Mouse (Mus musculus): ENCODE results near the gene Scnm1.
"Not testable (repeated sequence)": the region's sequence is repeated elsewhere in the genome, so short reads cannot be mapped to it uniquely, and the experiment has no call there.

The Scnm1 gene

DNA sequence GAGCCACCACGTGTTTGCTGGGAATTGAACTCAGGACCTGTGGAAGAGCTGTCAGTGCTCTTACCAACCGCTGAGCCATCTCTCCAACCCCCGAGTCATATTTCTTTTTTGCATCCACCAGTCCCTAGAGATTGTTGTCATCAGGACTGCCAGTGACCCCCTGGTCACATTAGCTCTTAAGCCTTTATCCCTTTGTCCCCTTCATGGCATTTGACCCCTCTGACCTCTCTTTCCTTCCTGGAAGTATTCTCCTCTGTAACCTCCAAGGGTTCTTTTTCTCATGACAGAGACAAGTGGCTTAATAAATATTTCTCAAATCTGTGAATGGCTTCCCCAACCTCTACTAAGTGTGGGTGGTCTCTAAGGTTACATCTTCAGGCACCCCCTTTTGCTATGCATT, 14.1 kb upstream of the Scnm1 start:
- DNase-seq (ENCODE audit: low read depth): no peak

DNA sequence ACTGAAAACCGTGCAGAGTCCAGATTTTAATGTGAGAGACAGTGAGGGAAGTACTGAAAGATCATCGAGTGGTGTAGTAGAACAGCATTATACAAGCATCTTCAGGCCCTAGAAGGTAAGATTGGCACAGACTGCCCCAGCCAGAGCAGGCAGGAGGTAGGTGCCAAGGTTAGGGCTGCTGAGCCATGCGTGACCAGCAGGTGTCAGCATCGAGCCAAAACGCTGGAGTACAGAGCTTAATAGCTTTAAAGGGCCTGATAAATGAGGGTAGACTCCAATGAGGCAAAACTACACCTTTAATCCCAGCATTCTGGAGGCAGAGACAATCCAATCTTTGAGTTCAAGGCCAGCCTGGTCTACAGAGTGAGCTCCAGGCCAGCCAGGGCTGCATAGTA, 8.8 kb upstream of the Scnm1 start:
- DNase-seq (ENCODE audit: low read depth): peak; percentile 84

DNA sequence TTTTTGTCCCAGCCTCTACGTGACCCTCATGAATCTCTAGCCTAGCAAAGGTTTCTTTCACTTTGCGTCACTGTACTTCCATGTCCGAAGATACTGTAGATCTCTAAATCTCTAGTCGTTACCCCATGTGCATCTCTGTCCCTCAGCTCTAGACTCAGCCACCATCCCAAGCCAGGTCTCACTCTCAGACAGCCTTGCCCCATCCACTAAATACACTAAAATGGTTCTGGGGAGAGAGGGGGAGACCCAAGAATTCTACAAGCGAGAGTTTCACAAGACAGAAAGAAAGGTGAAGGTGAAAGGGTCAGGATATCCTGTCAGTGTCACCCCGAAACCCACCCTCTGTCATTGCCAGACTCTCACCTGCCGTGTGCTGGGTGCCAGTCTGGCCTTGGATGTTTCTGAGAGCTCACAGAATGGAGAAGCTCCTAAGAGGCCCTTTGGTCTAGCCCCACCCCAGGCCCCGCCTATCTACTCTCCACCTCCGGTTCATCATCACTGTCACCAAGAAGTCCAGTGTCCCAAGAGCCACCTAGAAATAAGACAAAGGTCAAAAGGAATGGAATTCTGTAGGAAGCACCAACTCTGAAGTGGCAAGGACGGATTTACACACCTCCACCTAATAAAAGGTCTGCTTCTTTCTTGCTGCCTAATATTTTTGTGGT, 8.3 kb upstream of the Scnm1 start, which contains the start of gene Tnfaip8l2:
TSS of gene Tnfaip8l2 (minus strand) at position 409 of the 665 bp plus-strand sequence.
- peak; percentile 85 for DNase-seq (ENCODE audit: low read depth)

DNA sequence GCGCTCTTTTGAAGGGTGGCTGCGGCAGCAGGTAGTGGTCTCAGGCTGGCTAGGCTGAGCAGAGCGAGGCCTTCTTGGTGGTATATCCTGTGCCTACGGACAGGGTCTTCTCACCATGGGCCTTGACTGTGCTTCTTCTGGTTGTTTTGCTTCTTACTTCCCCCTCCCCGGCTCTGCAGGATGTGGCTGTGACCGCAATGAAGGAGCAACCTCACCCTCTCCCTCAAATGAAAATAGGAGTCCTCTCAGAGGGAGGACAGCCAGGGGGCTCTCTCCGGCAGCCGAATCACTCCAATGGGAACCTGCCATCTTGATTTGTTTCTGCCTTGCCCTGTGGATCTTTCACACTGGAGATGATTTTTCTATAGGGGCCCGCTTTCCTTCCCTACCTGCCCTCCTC, 7.7 kb upstream of the Scnm1 start:
- peak; percentile 88 for DNase-seq (ENCODE audit: low read depth)

DNA sequence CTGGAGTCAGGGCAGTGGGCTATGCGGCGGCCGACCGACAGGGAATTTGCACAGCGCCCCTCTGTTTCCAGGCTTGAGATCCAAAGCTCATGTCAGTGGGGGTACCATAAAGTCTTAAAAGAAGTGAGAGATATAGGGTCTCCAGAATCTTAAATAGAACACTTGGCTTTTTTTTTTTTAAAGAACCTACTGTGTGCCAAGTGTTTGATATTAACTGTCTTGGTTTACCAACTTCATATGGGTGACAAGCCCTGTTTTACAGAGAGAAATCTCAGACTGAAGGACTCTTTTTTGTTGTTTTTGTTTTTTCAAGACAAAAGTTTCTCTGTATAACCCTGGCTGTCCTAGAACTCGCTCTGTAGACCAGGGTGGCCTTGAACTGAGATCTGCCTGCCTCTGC, 7.0 kb upstream of the Scnm1 start:
- no peak for DNase-seq (ENCODE audit: low read depth)

DNA sequence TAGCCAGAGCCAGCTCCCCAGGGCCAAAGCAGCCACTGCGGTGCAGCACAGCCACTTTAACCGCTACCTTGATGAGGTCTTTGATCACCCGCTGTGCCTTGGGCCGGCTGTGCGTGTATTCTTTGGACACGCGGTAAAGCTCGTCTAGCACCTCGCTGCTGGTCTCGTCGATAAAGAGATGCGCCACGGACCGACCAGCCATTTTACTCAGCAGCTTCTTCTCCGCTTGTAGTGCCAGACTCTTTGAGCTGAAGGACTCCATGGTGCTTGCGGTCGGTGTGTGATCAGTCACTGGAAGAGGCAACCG, 6.4 kb upstream of the Scnm1 start:
- no peak for DNase-seq (ENCODE audit: low read depth)

DNA sequence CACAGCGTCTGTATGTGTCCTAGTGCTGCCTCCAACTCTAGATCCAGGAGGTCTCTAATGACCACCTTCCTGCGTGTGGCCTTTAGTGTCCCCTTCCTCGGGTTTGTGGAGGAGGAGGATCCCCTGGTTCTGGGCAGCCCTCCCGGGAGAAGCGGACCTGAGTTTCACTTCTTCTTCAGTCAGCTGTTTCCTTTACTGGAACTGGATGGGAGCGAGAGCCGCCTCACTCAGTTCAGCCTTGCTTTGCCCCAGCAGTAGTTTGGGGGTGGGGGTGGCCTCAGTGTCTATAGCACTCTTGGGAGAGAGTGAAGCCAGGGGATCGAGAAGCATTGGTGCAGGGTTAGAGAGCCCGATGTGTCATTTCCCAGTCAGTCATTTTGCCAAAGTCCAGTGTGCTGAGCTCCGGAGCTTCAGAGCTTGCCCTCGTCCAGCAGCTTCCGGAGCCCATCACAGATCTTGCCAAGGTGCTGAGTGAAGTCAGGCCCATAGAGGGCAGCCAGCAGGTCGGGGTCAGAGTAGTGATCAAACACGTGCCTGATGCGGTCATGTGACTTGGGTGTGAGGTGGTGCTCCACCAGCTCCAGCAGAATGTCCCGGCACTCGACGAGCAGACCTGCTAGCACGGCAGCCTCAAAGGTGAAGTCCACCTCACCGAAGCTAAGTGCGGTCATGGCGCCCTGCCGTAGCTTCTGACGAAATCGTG, 5.9 kb upstream of the Scnm1 start:
- DNase-seq (ENCODE audit: low read depth): no peak

DNA sequence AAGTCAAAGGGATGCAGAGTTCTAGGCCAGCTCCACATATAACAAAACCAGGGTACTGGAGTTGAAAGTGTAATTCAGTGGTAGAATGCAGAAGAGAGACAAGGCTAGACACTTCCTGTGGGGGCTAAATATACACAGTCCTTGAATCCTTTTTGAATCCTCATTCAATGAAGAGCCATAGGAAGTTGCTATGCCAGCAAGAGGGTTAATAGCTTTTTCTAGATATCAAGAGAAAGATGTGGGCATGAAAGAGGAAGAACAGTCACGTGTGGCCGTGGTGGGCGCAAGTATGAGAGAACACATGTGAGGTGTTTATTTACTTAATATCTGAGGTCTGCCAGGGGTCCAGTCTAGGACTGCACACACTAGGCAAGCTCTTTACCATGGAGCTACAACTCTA, 2.5 kb upstream of the Scnm1 start:
- peak; percentile 43 for DNase-seq (ENCODE audit: low read depth)

DNA sequence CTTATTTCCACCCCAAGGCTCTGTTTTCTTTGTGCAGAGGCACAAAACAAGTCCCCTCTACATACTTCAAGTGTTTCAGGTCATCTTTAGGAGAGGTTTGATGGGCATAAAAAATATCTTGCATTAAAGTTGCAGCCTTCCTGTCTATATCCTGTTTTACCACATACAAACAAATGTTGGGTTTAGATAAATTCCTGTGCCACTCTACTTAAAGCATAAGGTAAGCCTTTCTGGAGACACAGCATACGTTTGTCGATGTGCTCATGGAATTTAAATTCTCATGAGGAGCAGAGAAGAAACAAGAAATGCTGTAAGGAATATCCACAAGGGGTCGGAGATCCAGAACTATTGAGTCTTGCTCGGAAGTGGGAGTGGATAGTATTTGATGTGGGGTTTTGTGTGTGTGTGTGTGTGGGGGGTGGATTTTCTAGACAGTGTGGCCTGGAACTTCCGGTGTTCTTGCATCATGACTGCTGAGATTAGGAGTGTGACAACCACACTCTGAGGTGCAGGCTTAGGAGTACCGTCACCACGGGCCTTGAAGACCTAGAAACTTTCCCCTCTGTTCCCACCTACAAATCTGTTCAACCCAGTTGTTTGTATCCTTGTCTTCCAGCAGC, 1.7 kb upstream of the Scnm1 start:
- peak; percentile 93 for DNase-seq (ENCODE audit: low read depth)

DNA sequence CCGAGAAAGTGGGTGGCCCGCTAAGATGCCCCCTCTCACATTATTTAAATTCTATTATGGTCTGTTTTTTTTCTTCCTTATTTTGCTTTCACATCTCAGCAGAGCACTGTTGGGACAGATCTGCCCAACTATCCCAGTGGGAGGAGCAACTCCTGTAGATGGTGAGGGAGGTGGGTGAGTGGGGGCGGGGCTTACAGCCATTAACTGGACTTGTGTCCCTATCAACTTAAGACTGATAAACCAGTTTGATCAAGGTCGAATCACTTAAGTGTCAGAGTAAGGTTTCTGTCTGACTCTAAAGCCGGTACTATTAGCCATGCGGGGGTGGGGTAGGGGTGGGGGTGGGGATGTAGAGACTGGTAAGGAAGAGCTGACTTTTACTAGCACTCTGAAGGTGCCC, 1.2 kb upstream of the Scnm1 start:
- peak; percentile 81 for DNase-seq (ENCODE audit: low read depth)

DNA sequence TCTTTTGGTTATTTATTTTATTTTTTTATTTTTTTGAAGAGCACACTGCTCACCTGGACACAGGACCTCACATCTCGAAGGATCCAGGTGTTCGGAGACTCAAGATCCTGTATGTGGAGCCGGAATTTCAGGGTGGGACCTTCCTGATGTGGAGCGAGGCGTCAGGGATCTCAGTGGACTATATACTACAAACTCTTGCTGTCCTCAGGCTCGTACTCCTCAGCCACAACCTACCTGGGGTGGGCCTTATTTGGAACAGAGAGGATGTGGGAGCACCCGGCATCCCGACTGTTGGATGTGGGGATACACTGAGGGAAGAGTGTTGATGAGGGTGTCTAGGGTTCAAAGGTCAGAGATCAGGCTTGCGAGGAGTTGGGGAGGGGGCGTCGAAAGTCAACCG, 322 bp upstream of the Scnm1 start:
- not testable (repeated sequence) for DNase-seq (ENCODE audit: low read depth)

DNA sequence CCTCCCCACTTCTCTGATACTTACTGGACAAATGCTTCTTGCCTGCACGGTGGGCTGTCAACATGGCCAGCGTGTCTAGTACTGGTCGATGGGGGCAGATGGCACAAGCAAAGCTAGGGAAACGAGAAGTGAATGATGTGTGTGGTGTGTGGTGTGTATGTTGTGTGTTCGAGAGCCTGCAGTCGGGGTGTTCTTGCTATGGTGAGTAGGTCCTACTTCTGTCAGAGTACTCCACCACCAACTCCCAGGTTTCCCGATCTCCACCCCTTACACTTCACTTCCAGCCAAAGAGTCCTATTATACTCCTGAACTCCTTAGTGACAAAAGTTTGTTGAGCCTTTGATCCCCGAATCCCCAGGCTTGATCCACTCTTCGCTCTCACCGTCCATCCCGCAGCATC, 635 bp downstream of the Scnm1 start:
- no peak for DNase-seq (ENCODE audit: low read depth)

DNA sequence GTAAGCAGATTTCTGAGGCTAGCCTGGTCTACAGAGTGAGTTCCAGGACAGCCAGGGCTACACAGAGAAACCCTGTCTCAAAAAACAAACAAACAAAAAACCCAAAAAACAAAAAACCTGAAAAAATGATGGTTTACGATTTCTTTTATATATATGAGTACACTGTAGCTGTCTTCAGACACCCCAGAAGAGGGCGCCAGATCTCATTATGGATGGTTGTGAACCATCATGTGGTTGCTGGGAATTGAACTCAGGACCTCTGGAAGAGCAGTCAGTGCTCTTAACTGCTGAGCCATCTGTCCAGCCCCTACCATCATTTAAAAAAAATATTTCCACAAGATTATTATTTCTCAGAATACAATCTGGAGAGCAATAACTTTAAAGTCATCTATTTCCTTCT, 1.4 kb downstream of the Scnm1 start:
- not testable (repeated sequence) for DNase-seq (ENCODE audit: low read depth)

DNA sequence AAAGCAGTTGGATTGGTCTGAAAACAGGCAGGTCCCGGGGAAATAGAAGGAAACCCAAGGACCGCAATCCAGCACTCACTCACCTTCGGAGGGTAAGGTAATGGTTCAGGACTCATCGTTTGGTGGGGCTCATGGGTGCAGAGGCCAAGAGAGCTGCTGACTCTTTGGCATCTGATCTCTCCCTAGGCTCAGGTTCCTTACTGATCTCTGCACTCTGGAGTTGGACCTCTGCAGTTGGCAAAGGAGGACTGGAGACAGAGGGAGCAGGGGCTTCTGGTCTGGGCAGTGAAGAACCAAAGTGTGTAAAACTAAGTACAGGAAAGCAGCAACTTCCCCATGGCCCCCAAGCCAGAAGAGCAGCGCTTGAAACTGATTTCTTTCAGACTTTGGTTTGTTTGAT, 3.7 kb downstream of the Scnm1 start:
- no peak for DNase-seq (ENCODE audit: low read depth)

DNA sequence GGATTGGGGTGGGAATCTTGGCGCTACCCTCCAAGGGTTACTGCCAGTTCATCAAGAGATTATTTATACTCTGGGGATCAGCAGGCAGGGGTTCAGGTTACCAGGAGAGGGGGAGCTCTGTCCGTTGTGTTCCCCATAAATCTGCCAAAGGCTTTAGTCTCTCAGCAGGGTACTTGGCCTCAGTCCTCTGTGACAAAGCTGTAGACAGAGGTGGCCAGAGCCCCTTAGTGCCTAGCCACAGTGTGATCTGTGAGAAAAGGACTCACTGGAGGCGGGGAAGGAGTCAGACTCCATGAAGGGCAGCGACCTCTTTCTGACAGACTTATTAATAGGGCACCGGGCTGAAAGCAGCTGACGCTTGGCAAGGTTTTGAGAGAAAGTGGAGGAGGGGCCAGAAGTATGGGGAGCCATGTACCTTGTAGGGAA, 4.6 kb downstream of the Scnm1 start:
- no peak for DNase-seq (ENCODE audit: low read depth)

DNA sequence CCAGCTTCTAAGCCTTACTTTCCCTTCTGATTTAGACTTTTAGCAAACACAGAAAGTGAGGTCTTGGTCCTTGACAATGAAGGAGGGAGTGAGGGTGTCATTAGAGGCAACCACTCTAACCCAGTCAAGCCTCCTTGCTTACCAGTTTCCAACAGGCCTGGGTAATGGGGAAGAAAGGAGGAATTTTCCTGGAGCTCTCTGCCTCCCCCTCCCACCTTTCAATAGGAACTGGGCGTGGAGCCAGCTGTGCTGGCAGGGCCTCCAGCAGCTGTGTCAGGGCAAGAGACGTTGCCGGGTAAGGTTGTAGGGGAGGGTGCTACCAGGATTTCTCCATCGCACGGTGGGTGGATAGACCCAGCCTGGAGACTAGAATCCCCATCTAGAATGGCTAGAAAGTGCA, 8.8 kb downstream of the Scnm1 start:
- DNase-seq (ENCODE audit: low read depth): no peak

DNA sequence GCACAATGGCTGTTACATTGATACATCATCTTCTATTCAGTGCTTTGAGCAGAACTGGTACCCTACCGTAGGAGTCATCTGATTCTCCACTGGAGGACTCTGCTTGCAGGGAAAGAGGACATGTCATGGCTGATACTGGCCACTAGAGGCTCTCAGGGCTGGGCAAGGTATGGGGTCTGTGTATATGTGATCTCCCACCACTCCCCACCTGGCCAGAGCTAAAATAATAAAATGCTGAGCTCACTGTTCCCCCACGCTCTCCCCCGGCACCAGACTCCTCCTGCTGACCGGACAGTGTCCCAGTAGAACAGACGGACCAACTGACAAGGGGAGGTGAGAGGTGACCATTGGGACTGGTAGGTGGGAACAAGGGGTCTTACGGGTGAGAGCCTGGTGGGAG, 9.6 kb downstream of the Scnm1 start, which contains the start of gene Tmod4:
TSS of gene Tmod4 (plus strand) at position 231 of the 400 bp plus-strand sequence.
- DNase-seq (ENCODE audit: low read depth): no peak

DNA sequence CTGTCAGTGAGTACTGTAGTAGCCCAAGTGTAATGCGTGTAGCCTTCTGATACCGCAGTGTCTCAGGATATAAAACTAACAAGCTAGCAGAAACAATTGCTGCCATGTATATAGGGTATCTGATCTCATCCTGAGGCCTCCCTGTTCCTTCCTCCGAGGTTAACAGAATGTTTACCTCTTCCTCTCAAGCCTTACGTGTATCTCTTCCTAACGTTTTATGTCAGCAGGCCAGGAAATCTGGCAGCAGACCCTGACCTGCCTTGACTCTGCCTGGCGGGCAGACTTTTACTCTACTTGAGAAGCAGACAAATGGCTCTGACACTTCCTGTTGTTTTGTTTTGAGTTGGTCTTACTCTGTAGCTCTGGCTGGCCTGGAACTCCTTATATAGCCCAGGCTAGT, 12.2 kb downstream of the Scnm1 start:
- DNase-seq (ENCODE audit: low read depth): peak; percentile 72

DNA sequence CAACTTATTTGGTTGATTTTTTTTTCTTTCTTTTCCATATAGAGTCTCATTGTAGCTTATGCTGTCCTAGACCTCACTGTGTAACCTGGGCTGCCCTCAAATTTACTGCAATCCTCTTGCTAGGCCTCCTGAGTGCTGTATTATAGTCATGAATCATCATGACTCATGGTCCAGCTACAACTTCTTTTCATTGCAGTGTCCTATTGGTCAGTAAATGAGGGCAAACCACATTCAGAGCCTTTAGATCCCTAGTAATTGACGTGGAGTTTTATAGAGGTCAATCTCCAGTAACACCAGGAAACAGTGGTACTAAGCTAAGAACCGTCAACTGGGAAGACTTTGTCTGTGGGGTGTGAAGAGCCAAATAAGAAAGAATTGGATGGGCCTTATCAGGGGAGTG, 16.1 kb downstream of the Scnm1 start:
- peak; percentile 86 for DNase-seq (ENCODE audit: low read depth)

DNA sequence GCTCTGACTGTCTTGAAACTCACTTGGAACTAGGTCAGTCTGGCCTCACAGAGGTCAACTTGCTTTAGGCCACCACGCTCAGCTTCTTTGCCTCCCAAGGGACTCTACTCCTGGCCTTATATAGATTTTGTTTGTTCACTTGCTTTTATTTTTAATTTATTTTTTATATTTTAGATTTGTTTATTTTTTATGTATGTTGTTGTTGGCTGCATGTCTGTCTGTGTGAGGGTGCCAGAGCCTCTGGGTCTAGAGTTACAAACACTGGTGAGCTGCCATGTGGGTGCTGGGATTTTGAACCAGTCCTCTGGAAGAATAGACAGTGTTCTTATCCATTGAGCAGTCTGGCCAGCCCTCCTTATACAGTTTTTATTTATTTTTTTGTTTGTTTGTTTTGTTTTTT, 21.1 kb downstream of the Scnm1 start:
- no peak for DNase-seq (ENCODE audit: low read depth)

DNA sequence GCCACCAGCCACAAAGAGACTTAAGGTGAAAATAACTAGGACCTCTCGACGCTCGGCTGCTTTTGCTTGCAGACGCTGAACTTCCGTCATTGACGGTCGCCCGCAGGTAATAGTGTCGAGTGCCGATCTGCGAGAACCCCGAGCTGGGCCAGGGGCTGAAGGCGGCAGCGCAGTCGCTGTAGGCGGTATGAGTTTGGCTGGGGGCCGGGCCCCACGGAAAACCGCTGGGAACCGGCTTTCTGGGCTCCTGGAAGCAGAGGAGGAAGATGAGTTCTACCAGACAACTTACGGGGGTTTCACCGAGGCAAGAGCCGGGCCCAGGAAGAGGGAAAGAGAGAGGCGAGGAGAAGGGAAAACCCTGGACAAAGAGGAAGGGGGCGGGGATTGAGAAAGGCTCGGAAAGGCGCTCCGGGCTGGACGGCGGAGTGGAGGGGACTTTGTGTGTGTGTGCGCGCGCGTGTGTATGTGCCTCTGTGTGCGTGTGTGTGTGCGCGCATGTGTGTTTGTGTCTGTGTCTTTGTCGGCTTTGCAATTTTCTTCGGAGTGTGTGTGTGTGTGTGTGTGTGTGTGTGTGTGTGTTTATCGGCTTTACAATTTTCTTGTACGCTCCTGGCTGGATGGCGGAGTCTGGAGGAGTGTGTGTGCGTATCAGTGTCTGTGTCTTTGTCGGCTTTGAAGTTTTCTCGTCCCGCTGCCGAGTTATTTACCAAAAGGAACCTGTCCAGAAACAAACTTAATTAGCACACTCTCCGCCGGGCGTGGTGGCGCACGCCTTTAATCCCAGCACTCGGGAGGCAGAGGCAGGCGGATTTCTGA, 22.7 kb downstream of the Scnm1 start, which contains the start of gene Vps72:
TSS of gene Vps72 (plus strand) at position 112 of the 816 bp plus-strand sequence.
- peak; percentile 94 for DNase-seq (ENCODE audit: low read depth)

DNA sequence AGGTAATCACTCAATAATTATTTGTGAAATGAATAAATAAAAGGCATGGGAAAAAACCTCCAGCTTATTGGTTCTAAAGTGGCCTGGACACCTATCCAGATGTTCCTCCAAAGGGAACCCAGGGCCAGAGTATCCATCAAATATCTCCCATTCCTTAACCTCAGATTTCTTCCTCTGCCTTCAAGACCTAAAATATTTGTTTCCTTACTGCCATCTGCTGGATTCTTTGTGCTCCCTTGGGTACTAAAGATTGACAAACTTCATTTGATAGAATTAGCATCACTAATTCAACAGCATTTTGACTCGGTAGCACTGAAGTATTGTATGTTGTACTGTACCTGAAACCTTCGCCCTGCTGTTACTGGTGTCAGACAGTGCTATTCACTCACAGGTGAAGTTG, 25.9 kb downstream of the Scnm1 start:
- DNase-seq (ENCODE audit: low read depth): peak; percentile 70

DNA sequence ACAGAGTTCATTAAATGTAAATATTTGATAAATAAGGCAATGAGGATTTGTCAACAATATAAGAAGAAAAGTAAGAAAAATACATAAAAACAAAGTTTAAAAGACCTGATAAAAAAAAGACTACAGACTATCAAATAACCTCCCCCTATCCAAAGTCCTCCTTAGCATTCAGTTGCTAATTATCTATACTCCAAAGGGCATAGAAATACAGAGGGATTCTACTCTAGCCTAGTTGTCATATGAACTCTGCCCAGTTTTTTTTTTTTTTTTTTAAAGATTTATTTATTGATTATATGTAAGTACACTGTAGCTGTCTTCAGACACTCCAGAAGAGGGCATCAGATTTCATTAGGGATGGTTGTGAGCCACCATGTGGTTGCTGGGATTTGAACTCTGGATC, 26.5 kb downstream of the Scnm1 start:
- DNase-seq (ENCODE audit: low read depth): not testable (repeated sequence)
